Mouse (Mus musculus) megakaryocyte progenitor cell, adult 5-6 weeks (primary cell): Measurements from ENCODE around the gene Fam170b. TPM values are rescaled to one million over a fixed set of nuclear protein-coding genes. Genes with fewer than 3 reads are reported as not detected.

Experiments
- ATAC-seq: replicated peaks from 2 replicates; pipeline ENCODE4 v1.8.0; 2016; ENCODE audit warnings: mild to moderate bottlenecking, moderate TSS enrichment, inconsistent platforms; ENCODE audit not compliant: poor library complexity
- total RNA-seq, 2 experiments: library from RNA; stranded (forward) in 1 of 2; stranded (reverse) in 1 of 2; fragments of 157-497, 149-512 nt in 1 of 2; fragments of 200-1000 nt in 1 of 2; gene quantifications; 2 replicates each; pipeline versions ENCODE4 v1.2.3 to v1.2.4; 2015 to 2017

The Fam170b gene
- total RNA-seq, 2 experiments from 2014 or later, result not detected

DNA sequence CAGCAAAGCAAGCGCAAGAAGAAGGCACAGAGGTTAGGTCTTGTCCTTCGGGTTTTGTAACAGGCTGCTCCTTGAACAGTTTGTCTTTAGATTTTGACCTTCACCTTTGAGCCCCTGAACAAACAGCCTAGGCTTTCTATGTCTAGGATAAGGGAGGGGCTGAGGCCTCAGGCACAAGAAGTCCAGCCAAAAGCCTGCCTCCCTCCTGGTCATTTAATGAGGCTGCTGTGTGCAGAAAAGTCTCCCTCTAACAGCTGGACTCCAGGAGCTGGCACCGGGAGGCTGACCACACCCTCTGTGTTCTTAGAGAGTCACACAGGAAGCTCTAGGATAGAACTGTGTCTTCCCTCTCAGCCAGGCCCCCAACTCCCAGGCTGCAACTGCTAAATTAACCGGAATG, 6.6 kb upstream of the Fam170b start:
- ATAC-seq, result no peak

DNA sequence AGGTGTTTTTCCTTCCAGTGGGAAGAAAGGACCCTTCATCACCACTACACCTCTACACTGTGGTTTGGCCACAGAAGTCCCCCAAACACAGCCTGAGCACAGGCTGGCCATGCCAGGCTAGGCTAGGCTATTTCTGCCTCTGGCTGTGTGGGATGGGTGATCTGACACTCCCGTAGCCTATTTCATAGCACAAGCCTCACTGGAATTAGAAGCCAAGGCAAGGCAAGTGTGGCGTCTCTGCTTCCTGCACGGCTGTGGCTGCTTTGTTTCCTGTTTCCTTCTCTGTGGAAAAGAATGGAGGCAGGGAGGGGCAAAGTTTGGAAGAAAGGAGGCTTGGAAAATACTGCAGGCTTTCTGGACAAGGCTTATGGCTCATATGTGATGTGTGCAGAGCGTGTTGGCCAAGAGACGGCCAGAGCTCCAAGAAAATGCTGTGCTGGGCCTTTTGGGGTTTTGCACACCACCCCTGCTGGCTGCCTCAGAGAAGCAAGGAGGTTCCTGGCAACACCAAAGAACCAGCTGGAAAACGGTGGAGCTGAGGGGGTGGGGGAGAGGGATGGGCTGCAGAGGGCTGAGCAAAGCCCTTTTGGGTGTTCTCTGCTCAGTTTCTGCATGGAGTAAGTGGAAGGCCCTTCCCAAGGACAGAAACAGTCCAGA, 5.6 kb upstream of the Fam170b start:
- no peak for ATAC-seq

DNA sequence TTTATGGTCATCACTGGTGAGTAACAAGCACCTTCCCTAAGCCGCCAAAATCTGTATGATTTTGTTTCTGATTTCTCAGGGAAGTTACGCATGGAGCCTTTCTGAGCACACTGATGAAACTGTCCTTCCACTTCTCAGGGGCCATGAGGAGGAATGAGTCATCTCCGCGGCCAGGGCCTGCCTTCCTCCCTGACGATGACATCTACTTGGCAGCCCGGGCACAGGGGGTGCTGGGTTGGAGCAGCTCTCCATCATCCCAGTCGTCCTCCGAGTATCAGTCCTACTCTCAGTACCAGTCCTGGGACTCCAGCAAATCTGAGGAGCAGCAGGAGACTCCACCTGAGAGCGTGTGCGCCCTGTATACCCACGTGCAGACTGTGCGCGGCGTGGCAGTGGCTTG, 1.4 kb downstream of the Fam170b start:
- ATAC-seq, result no peak

GRCm38 (mm10) chr14:32835596-32835995, 1.8 kb downstream of the Fam170b start:
- no peak for ATAC-seq

DNA sequence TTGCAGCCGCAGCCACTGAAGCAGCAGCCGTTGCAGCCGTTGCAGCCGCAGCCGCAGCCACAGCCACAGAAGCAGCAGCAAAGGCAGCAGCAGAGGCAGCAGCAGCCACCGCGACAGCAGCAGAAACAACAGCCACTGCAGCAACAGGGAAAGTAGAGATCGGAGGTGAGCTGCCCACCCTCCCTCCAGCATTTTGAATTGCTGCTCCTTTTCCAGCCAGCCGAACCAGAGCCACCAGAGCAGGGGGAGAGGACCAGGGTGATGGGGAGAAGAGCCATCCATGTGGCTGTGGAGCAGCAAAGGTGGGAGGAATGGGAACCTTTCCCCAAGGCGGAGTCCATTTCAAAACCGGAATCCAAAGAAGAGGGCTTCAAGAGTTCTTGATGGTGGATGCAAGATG, 2.4 kb downstream of the Fam170b start:
- ATAC-seq, result no peak

DNA sequence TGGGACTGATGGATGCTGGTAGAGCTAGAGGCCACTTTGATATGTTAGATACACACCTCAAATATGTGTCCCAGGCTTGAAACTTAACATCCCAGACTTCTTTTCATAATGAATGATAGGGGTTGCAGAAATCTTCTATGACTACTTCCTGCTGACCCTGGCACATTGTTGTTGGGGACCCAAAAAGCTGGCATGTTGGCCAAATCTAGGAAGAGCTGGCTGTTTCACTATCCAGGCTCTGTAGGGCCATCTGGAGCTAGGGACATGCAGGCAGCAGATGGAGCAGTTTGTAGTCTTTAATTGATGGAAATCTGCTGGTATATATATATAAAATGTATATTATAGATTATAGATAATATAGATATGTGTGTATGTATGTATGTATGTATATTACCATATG, 8.3 kb downstream of the Fam170b start:
- no peak for ATAC-seq

- ATAC-seq, result no peak
These were observed 20.3 kb downstream of the Fam170b start for GRCm38 (mm10) chr14:32854059-32854458.

- no peak for ATAC-seq
These were observed 22.5 kb downstream of the Fam170b start for GRCm38 (mm10) chr14:32856246-32856645.

DNA sequence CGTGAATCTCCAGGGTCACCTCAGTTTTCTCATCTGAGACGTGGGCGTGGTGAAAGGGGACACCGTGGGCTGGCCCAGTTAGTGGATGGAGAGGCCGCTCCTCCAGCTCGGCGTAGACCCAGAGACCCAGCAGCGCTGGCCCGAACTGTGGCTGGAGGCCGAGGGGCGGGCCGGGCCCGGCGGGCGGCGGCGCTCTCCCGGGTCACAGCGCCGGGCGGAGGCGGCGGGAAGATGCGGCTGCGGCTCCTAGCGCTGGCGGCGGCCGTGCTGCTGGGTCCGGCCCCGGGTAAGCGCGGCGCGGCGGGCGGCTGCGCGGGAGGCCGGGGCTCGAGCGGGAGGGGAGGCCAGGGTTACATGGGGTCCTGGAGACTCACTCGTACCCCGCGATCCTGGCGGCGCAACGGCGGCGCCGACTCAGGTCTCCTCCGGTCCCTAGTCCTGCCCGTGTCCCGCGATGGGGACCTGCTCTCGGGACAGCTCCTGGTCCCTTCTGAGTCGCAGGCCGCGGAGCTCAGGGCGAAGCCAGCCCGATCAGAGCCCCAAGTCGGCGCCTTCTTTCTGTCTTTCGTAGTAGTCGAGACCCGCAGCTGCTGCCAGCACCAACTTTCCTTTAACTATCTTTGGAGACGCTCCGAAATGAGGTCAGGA, 23.0 kb downstream of the Fam170b start, which contains the start of gene Vstm4:
Vstm4 (plus strand) TSS at position 76 of the 648 bp plus-strand sequence.
- no peak for ATAC-seq

- no peak for ATAC-seq
These were observed 24.6 kb downstream of the Fam170b start for GRCm38 (mm10) chr14:32858361-32858760.

DNA sequence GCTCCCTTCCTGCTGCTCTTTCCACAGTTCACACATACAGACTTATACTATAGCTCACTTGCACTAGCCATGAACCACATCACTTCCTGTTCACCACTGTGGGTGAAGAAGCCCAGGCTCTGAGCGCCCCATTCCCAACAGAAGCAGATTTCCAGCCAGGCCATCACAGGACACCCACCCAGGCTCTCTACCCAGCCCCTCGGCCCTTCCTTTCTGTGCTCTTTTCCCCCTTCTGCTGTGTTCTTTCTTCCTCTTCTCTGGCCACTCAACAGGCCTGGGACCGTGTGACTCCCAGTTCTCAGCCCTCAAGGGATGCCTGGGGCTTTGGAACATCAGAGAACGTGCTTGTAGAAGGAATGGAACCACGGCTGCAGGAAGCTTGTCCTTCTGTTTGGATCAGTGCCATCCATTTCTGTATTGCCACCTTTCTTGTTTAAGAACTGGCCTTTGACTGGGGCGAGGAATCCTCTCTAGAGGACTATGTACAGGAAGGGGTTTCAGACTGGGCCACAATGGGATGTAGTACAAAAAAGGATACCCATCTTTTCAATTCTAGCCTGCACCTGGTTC, 25.3 kb downstream of the Fam170b start:
- no peak for ATAC-seq

GRCm38 (mm10) chr14:32859831-32860569, 26.2 kb downstream of the Fam170b start:
- ATAC-seq, result no peak

DNA sequence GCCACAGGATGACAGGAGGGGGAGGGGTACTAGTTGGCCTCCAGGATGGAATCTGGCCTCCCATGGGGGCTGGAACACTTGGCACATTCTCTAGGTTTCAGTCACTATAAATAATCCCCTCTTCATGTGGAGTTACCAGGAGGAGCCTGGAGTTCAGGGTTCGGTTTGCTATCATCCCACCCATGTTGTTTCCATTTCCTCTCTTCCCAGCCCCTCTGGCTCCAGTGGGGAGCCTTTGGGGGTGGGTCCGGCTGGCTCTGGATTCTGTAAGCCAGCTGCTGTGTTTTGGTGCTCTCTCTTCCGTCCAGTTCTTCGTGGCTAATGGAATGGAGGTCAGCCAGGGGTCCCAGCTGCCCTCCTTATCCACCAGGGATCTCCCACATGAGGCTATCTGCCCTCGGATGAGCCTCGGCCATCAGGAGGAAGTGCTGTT, 27.4 kb downstream of the Fam170b start:
- no peak for ATAC-seq

GRCm38 (mm10) chr14:32861656-32862055, 27.9 kb downstream of the Fam170b start:
- no peak for ATAC-seq

GRCm38 (mm10) chr14:32865331-32865730, 31.6 kb downstream of the Fam170b start:
- no peak for ATAC-seq

- no peak for ATAC-seq
These were observed 38.2 kb downstream of the Fam170b start for GRCm38 (mm10) chr14:32871963-32872362.

DNA sequence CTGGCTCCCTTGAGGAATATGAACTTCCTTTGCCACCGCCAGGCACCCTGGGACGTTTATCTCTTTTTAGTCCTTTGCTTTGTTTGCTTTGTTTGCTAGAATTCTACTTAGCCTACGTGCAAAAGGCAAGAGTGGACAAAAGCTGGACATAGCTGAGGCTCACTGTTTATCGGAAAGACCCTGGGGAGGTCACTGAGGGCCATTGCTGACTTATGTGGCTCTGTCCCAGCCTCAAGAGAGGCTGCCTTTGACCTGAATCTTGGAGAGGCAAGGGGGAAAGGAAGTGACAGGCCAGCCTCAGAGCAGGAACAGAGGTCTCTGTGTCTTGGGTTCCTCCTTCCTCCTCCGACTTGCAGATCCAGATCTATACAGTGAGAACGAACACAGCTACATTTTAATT, 43.8 kb downstream of the Fam170b start:
- no peak for ATAC-seq

- no peak for ATAC-seq
These were observed 46.6 kb downstream of the Fam170b start for GRCm38 (mm10) chr14:32880332-32880731.

GRCm38 (mm10) chr14:32881693-32882092, 47.9 kb downstream of the Fam170b start:
- ATAC-seq, result no peak
